Mouse (Mus musculus) kidney, embryonic 14.5 days (tissue): ENCODE measurements around the gene Ovol3. TPM values are rescaled to one million over a fixed set of nuclear protein-coding genes. Genes with fewer than 3 reads are reported as not detected.
"Not testable (repeated sequence)": the region's sequence is repeated elsewhere in the genome, so short reads cannot be mapped to it uniquely, and the experiment has no call there.

ENCODE experiments used
- ATAC-seq: fragments of 200-750 bp; cut with Nextera tagmentation; 2 replicates; pipeline ENCODE4 v1.8.0; 2017; ENCODE audit warnings: moderate number of reproducible peaks, mild to moderate bottlenecking, moderate TSS enrichment, moderate library complexity; ENCODE audit not compliant: low FRiP score, low TSS enrichment
- H3K27ac ChIP-seq: fragments of 300-500 bp; sonication (generic); 2 replicates; pipeline ENCODE4 v1.5.1; 2014; ENCODE audit warnings: low read depth, mild to moderate bottlenecking, low read length, moderate library complexity, mixed read lengths
- H3K27me3 ChIP-seq: fragments of 300-500 bp; sonication (generic); 2 replicates; pipeline ENCODE4 v1.6.1; 2014; ENCODE audit warnings: mild to moderate bottlenecking, low read length; ENCODE audit not compliant: control insufficient read depth, insufficient read depth
- H3K36me3 ChIP-seq: fragments of 300-500 bp; sonication (generic); 2 replicates; pipeline ENCODE4 v1.6.1; 2014; ENCODE audit warnings: low read length, mixed read lengths; ENCODE audit not compliant: control insufficient read depth, insufficient read depth
- H3K4me1 ChIP-seq: fragments of 300-500 bp; sonication (generic); 2 replicates; pipeline ENCODE4 v1.6.1; 2014; ENCODE audit warnings: low read length, mixed read lengths; ENCODE audit not compliant: control insufficient read depth, insufficient read depth
- H3K4me2 ChIP-seq: fragments of 300-500 bp; sonication (generic); replicated peaks from 2 replicates; pipeline ENCODE4 v1.6.1; 2014; ENCODE audit warnings: low read depth, mild to moderate bottlenecking, low read length
- H3K4me3 ChIP-seq: fragments of 300-500 bp; sonication (generic); 2 replicates; pipeline ENCODE4 v1.5.1; 2014; ENCODE audit warnings: mild to moderate bottlenecking, low read length
- H3K9ac ChIP-seq: fragments of 300-500 bp; sonication (generic); 2 replicates; pipeline ENCODE4 v1.6.1; 2014; ENCODE audit warnings: low read depth, mild to moderate bottlenecking, low read length, moderate library complexity
- H3K9me3 ChIP-seq: fragments of 300-500 bp; sonication (generic); 2 replicates; pipeline ENCODE4 v1.6.1; 2016; ENCODE audit warnings: low read length; ENCODE audit not compliant: control insufficient read depth
- WGBS: fragments of 180-500 bp; shearing (Covaris S2); extraction: QIAGEN DNeasy Blood & Tissue Kit; methylation state at CpG from one replicate; pipeline ENCODE4 v1.1.7; 2014; 5-methylcytosine and 5-hydroxymethylcytosine counted together
- polyA plus RNA-seq: library from polyadenylated mRNA; unstranded; fragments of >200 nt; fragmentation: Nextera tagmentation; extraction: Ambion mirVana; gene quantifications from 2 replicates; pipeline ENCODE4 v1.2.1, GENCODE M21; 2014

Ovol3 gene
- polyA plus RNA-seq, 1 experiment from 2014 or later, result not detected

GRCm38 (mm10) chr7:30217277-30217676 is 18.2 kb downstream of the Ovol3 start:
- Histone ChIP-seq H3K27me3 (no peaks in the 10 kb centered on the region), H3K4me3 (no peak overlapping the region), H3K4me1 (no peaks in the 10 kb centered on the region; the same call in 1 of the 2 replicates), H3K9ac (no peak overlapping the region), H3K4me2 (no peak overlapping the region), H3K9me3 (no peaks in the 10 kb centered on the region), H3K36me3 (no peaks in the 10 kb centered on the region), H3K27ac (no peak overlapping the region)
- 82% methylated on average over 2 of the region's 2 CpGs for WGBS
- ATAC-seq, result no peak

GRCm38 (mm10) chr7:30216723-30217151 is 18.8 kb downstream of the Ovol3 start:
- no peaks in the 10 kb centered on the region for H3K9me3 ChIP-seq
- peak; percentile 81 for ATAC-seq
- no peak overlapping the region for H3K27ac ChIP-seq
- no peak overlapping the region; the same call in 1 of the 2 replicates for H3K9ac ChIP-seq
- H3K27me3 ChIP-seq, result no peaks in the 10 kb centered on the region
- no peaks in the 10 kb centered on the region; the same call in 1 of the 2 replicates for H3K4me1 ChIP-seq
- no peaks in the 10 kb centered on the region for H3K36me3 ChIP-seq
- WGBS, result under 1% methylated on average over 16 of the region's 16 CpGs
- H3K4me3 ChIP-seq, result peak overlapping the region; percentile 3; the same call in 1 of the 2 replicates
- H3K4me2 ChIP-seq, result peak overlapping the region; percentile 33

- 90% methylated on average over 3 of the region's 3 CpGs for WGBS
- no peak for ATAC-seq
These were observed 19.6 kb downstream of the Ovol3 start for GRCm38 (mm10) chr7:30215875-30216274.

GRCm38 (mm10) chr7:30213881-30214280 is 21.6 kb downstream of the Ovol3 start:
- no peak overlapping the region for H3K4me3 ChIP-seq
- no peaks in the 10 kb centered on the region for H3K4me1 ChIP-seq
- H3K9me3 ChIP-seq, result no peaks in the 10 kb centered on the region
- no peaks in the 10 kb centered on the region for H3K27me3 ChIP-seq
- no peak overlapping the region for H3K27ac ChIP-seq
- no peaks in the 10 kb centered on the region for H3K36me3 ChIP-seq
- no peak overlapping the region for H3K4me2 ChIP-seq
- ATAC-seq, result no peak
- 90% methylated on average over 3 of the region's 3 CpGs for WGBS
- H3K9ac ChIP-seq, result no peak overlapping the region

More at GRCm38 (mm10) chr7:30215875-30216274, 19.6 kb downstream of the Ovol3 start:
- no peak overlapping the region for H3K4me2 ChIP-seq
- no peaks in the 10 kb centered on the region; the same call in 1 of the 2 replicates for H3K4me1 ChIP-seq
- H3K27ac ChIP-seq, result no peak overlapping the region
- no peak overlapping the region for H3K4me3 ChIP-seq
- H3K36me3 ChIP-seq, result no peaks in the 10 kb centered on the region
- no peaks in the 10 kb centered on the region for H3K9me3 ChIP-seq
- H3K27me3 ChIP-seq, result no peaks in the 10 kb centered on the region
- no peak overlapping the region for H3K9ac ChIP-seq

GRCm38 (mm10) chr7:30211025-30211424 is 24.5 kb downstream of the Ovol3 start:
- ATAC-seq, result no peak
- Histone ChIP-seq H3K4me2 (no peak overlapping the region), H3K9ac (no peak overlapping the region), H3K36me3 (no peaks in the 10 kb centered on the region), H3K4me3 (no peak overlapping the region), H3K4me1 (no peaks in the 10 kb centered on the region), H3K27ac (no peak overlapping the region), H3K9me3 (no peaks in the 10 kb centered on the region), H3K27me3 (no peaks in the 10 kb centered on the region)
- 28% methylated on average over 4 of the region's 4 CpGs for WGBS

GRCm38 (mm10) chr7:30206364-30206763 is 29.2 kb downstream of the Ovol3 start:
- not testable (repeated sequence) for H3K4me3 ChIP-seq, H3K9ac ChIP-seq, ATAC-seq, H3K9me3 ChIP-seq, H3K27ac ChIP-seq, H3K36me3 ChIP-seq, H3K27me3 ChIP-seq, H3K4me1 ChIP-seq, H3K4me2 ChIP-seq
- 65% methylated on average over 5 of the region's 5 CpGs for WGBS

- no peaks in the 10 kb centered on the region for H3K27me3 ChIP-seq
- no peak overlapping the region for H3K4me2 ChIP-seq
- H3K27ac ChIP-seq, result no peak overlapping the region
- WGBS, result 5% methylated on average over 2 of the region's 2 CpGs
- no peak overlapping the region for H3K9ac ChIP-seq
- no peaks in the 10 kb centered on the region for H3K36me3 ChIP-seq
- H3K4me1 ChIP-seq, result no peaks in the 10 kb centered on the region
- ATAC-seq, result no peak
- H3K4me3 ChIP-seq, result no peak overlapping the region
- no peaks in the 10 kb centered on the region for H3K9me3 ChIP-seq
These were observed 30.1 kb downstream of the Ovol3 start for GRCm38 (mm10) chr7:30205383-30205782.

GRCm38 (mm10) chr7:30204380-30204779 is 31.1 kb downstream of the Ovol3 start:
- WGBS, result 49% methylated on average over 8 of the region's 8 CpGs
- no peaks in the 10 kb centered on the region for H3K4me1 ChIP-seq
- ATAC-seq, result no peak
- H3K4me2 ChIP-seq, result no peak overlapping the region
- H3K36me3 ChIP-seq, result no peaks in the 10 kb centered on the region
- no peak overlapping the region for H3K27ac ChIP-seq
- H3K9ac ChIP-seq, result no peak overlapping the region
- no peaks in the 10 kb centered on the region for H3K9me3 ChIP-seq
- H3K4me3 ChIP-seq, result no peak overlapping the region
- no peaks in the 10 kb centered on the region for H3K27me3 ChIP-seq

- no peak for ATAC-seq
- no peaks in the 10 kb centered on the region for H3K4me1 ChIP-seq
- no peaks in the 10 kb centered on the region for H3K27me3 ChIP-seq
- no peak overlapping the region for H3K9ac ChIP-seq
- no peak overlapping the region for H3K4me3 ChIP-seq
- no peaks in the 10 kb centered on the region for H3K9me3 ChIP-seq
- H3K4me2 ChIP-seq, result no peak overlapping the region
- H3K36me3 ChIP-seq, result no peaks in the 10 kb centered on the region
- 82% methylated on average over 11 of the region's 11 CpGs for WGBS
- H3K27ac ChIP-seq, result no peak overlapping the region
These were observed 32.4 kb downstream of the Ovol3 start for GRCm38 (mm10) chr7:30202895-30203690.
